Mouse (Mus musculus): Measurements from ENCODE around the gene Mtrex. TPM values are rescaled to one million over a fixed set of nuclear protein-coding genes. Genes with fewer than 3 reads are reported as not detected.

Mtrex gene
- total RNA-seq (2023) = 69.9 TPM

GRCm38 (mm10) chr13:112927287-112928001 is at the start of gene Mtrex, which contains the start of gene Dhx29:
Gene Mtrex, minus strand, starts transcription at chr13:112927398.
Gene Dhx29, plus strand, starts transcription at chr13:112927454.

Other genes starting within 250 kb of the Mtrex start
- 1.1 TPM for gene Plpp1, start 126.6 kb downstream of the Mtrex start, total RNA-seq (2023)
- gene Dhx29, start 56 bp upstream of the Mtrex start, total RNA-seq (2023) = 13.9 TPM
- gene Ccno, start 60.4 kb upstream of the Mtrex start, total RNA-seq (2023) = 0.88 TPM
- not detected for gene Mcidas, start 66.4 kb upstream of the Mtrex start, total RNA-seq (2023)
- gene Cdc20b, start 107.7 kb upstream of the Mtrex start, total RNA-seq (2023) = not detected
- not detected for gene Gpx8, start 119.0 kb upstream of the Mtrex start, total RNA-seq (2023)
- gene Gzma, start 173.6 kb upstream of the Mtrex start, total RNA-seq (2023) = 28.6 TPM